Mouse (Mus musculus): Measurements from ENCODE around the gene Sema7a. TPM values are rescaled to one million over a fixed set of nuclear protein-coding genes. Genes with fewer than 3 reads are reported as not detected.

Gene Sema7a
- total RNA-seq (2014; rRNA removed) (27.2 and 43.0 TPM in 2 replicates), polyA plus RNA-seq (2015; fragmentation: Nextera tagmentation; extraction: Ambion mirVana) (2.4 and 3.2 TPM in 2 replicates)

- peak; percentile 85 for ATAC-seq
- peaks cover 24% of the 10 kb centered on the region for H3K4me1 ChIP-seq (ENCODE audit: insufficient read depth)
- peak within 1 kb of the TSS; percentile 96 for H3K27ac ChIP-seq (ENCODE audit: low read depth, low read length)
- WGBS: 2% methylated on average over 58 of the region's 60 CpGs
- peak; percentile 87 for DNase-seq
- peak; percentile 9 for TF ChIP-seq CTCF (IDR thresholded peaks at IDR 0.05; ENCODE audit: low read depth)
- H3K27me3 ChIP-seq (ENCODE audit: insufficient read depth, low read length): no peaks in the 10 kb centered on the region
- peak within 1 kb of the TSS; percentile 93 for H3K4me3 ChIP-seq (ENCODE audit: low read depth, low read length)
- H3K9ac ChIP-seq: peak within 1 kb of the TSS; percentile 90
- H3K36me3 ChIP-seq (ENCODE audit: insufficient read depth): no peaks in the 10 kb centered on the region; the same call in 1 of the 2 replicates
- no peaks in the 10 kb centered on the region for H3K9me3 ChIP-seq (ENCODE audit: low read length)
- peak within 1 kb of the TSS; percentile 63 for H3K4me2 ChIP-seq (ENCODE audit: low read depth)
These were observed at the start of gene Sema7a for GRCm38 (mm10) chr9:57939431-57940348. Sema7a (plus strand) TSS chr9:57940112.

GRCm38 (mm10) chr9:57900478-57900877, 39.4 kb upstream of the Sema7a start:
- Histone ChIP-seq H3K27ac (ENCODE audit: low read depth, low read length) (peak overlapping the region; percentile 79; the same call in 1 of the 2 replicates), H3K9me3 (ENCODE audit: low read length) (no peaks in the 10 kb centered on the region), H3K4me2 (ENCODE audit: low read depth) (no peak overlapping the region), H3K9ac (no peak overlapping the region), H3K4me3 (ENCODE audit: low read depth, low read length) (no peak overlapping the region), H3K27me3 (ENCODE audit: insufficient read depth, low read length) (no peaks in the 10 kb centered on the region), H3K36me3 (ENCODE audit: insufficient read depth) (no peaks in the 10 kb centered on the region), H3K4me1 (ENCODE audit: insufficient read depth) (peaks cover 10% of the 10 kb centered on the region)
- ATAC-seq: no peak
- 48% methylated on average over 10 of the region's 10 CpGs for WGBS
- DNase-seq: no peak
- TF ChIP-seq CTCF (IDR thresholded peaks at IDR 0.05; ENCODE audit: low read depth): no peak

GRCm38 (mm10) chr9:57901197-57901596, 38.7 kb upstream of the Sema7a start:
- Histone ChIP-seq H3K9me3 (ENCODE audit: low read length) (no peaks in the 10 kb centered on the region), H3K27me3 (ENCODE audit: insufficient read depth, low read length) (no peaks in the 10 kb centered on the region), H3K4me2 (ENCODE audit: low read depth) (peak overlapping the region; percentile 9), H3K4me3 (ENCODE audit: low read depth, low read length) (no peak overlapping the region), H3K27ac (ENCODE audit: low read depth, low read length) (peak overlapping the region; percentile 79), H3K9ac (peak overlapping the region; percentile 23; the same call in 1 of the 2 replicates), H3K36me3 (ENCODE audit: insufficient read depth) (no peaks in the 10 kb centered on the region), H3K4me1 (ENCODE audit: insufficient read depth) (peaks cover 10% of the 10 kb centered on the region)
- ATAC-seq (peak; percentile 92), DNase-seq (peak; percentile 77)
- TF ChIP-seq CTCF (IDR thresholded peaks at IDR 0.05; ENCODE audit: low read depth): no peak
- WGBS: 3% methylated on average over 9 of the region's 9 CpGs

GRCm38 (mm10) chr9:57901601-57902000, 38.3 kb upstream of the Sema7a start:
- H3K9ac ChIP-seq: peak overlapping the region; percentile 23; the same call in 1 of the 2 replicates
- peaks cover 10% of the 10 kb centered on the region for H3K4me1 ChIP-seq (ENCODE audit: insufficient read depth)
- no peaks in the 10 kb centered on the region for H3K27me3 ChIP-seq (ENCODE audit: insufficient read depth, low read length)
- no peak overlapping the region for H3K4me3 ChIP-seq (ENCODE audit: low read depth, low read length)
- 16% methylated on average over 3 of the region's 3 CpGs for whole genome bisulfite sequencing
- H3K9me3 ChIP-seq (ENCODE audit: low read length): no peaks in the 10 kb centered on the region
- peak overlapping the region; percentile 79 for H3K27ac ChIP-seq (ENCODE audit: low read depth, low read length)
- ATAC-seq (peak; percentile 61), DNase-seq (no peak)
- no peaks in the 10 kb centered on the region for H3K36me3 ChIP-seq (ENCODE audit: insufficient read depth)
- TF ChIP-seq CTCF (IDR thresholded peaks at IDR 0.05; ENCODE audit: low read depth): no peak
- peak overlapping the region; percentile 9; the same call in 1 of the 2 replicates for H3K4me2 ChIP-seq (ENCODE audit: low read depth)

GRCm38 (mm10) chr9:57902132-57902531, 37.8 kb upstream of the Sema7a start:
- WGBS: 39% methylated on average over 4 of the region's 4 CpGs

GRCm38 (mm10) chr9:57903589-57904249, 36.2 kb upstream of the Sema7a start:
- Histone ChIP-seq H3K36me3 (ENCODE audit: insufficient read depth) (no peaks in the 10 kb centered on the region), H3K4me3 (ENCODE audit: low read depth, low read length) (no peak overlapping the region), H3K9me3 (ENCODE audit: low read length) (no peaks in the 10 kb centered on the region), H3K27ac (ENCODE audit: low read depth, low read length) (no peak overlapping the region), H3K9ac (no peak overlapping the region), H3K27me3 (ENCODE audit: insufficient read depth, low read length) (no peaks in the 10 kb centered on the region), H3K4me1 (ENCODE audit: insufficient read depth) (peaks cover 10% of the 10 kb centered on the region), H3K4me2 (ENCODE audit: low read depth) (no peak overlapping the region)
- ATAC-seq: no peak
- DNase-seq: no peak
- TF ChIP-seq CTCF (IDR thresholded peaks at IDR 0.05; ENCODE audit: low read depth): no peak
- 74% methylated on average over 8 of the region's 8 CpGs for WGBS

More at GRCm38 (mm10) chr9:57902132-57902531, 37.8 kb upstream of the Sema7a start:
- no peak overlapping the region for H3K4me2 ChIP-seq (ENCODE audit: low read depth)
- no peak overlapping the region for H3K9ac ChIP-seq
- H3K4me1 ChIP-seq (ENCODE audit: insufficient read depth): peaks cover 10% of the 10 kb centered on the region
- no peak for TF ChIP-seq CTCF (IDR thresholded peaks at IDR 0.05; ENCODE audit: low read depth)
- H3K27me3 ChIP-seq (ENCODE audit: insufficient read depth, low read length): no peaks in the 10 kb centered on the region
- no peak for ATAC-seq
- H3K4me3 ChIP-seq (ENCODE audit: low read depth, low read length): no peak overlapping the region
- H3K27ac ChIP-seq (ENCODE audit: low read depth, low read length): 0 out of 2 replicates have a peak overlapping the region, but pooled peaks have one; percentile 79
- H3K9me3 ChIP-seq (ENCODE audit: low read length): no peaks in the 10 kb centered on the region
- no peaks in the 10 kb centered on the region for H3K36me3 ChIP-seq (ENCODE audit: insufficient read depth)
- DNase-seq: peak; percentile 8

Measured in forebrain, postnatal 0 days (tissue).